Mouse (Mus musculus): ENCODE measurements around the gene Cdv3.

Gene Cdv3

DNA sequence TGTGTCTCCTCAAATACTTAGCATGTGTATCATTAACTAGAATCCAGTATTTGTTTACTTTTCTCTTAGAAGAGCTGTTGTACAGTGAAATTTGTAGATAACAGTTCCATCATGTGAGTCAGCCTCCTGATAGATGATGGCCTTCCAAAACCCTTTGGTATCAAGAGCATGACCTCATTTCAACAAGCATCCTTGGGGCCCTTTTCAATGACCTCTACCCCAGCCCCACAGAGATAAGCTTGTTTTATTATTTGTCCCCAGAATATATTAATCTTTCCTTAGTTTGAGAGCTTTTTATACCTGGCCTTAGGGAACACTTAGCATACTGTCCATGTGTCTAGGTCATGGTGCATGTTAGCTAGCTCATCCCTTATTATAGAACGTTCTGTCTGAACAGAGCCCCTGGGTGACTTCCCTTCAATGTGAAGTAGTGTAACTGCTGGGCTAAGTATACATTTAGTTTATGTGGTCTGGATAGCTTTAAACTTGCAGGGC lies 17.6 kb downstream of the Cdv3 start:
- TF ChIP-seq POU5F1 (IDR thresholded peaks at IDR 0.05; ENCODE audit: borderline replicate concordance, low read length) (no peak), NANOG (IDR thresholded peaks at IDR 0.05; ENCODE audit: borderline replicate concordance, low read length) (no peak)
- Histone ChIP-seq H3K4me1 (replicated peaks; ENCODE audit: low read depth, low read length) (peaks cover 13% of the 10 kb centered on the region), H3K36me3 (ENCODE audit: insufficient read depth, low read length) (peaks cover 99% of the 10 kb centered on the region), H3K9me3 (ENCODE audit: low read length) (no peaks in the 10 kb centered on the region), H3K27me3 (ENCODE audit: insufficient read depth, low read length) (no peaks in the 10 kb centered on the region), H3K4me3 (replicated peaks; ENCODE audit: low read length) (no peak overlapping the region)

DNA sequence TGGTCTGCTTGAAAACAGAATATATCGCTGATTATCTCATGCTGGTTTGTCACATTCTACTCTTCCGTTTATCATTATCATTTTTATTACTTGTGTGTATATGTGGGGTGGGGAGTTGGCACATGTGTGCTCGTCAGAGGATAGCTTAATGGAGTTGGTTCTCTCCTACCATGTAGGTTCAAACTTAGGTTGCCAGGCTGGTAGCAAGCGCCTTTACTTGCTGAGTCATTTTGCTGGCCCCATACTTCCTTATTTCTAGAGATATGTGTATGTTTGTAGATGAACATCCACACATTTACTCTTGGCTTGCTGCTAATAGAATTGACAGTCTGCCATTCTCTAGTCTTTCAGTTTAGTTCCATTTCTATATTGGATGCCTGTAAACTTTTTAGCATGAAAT lies 18.6 kb downstream of the Cdv3 start:
- Histone ChIP-seq H3K27me3 (ENCODE audit: insufficient read depth, low read length) (no peaks in the 10 kb centered on the region), H3K4me1 (replicated peaks; ENCODE audit: low read depth, low read length) (peaks cover 13% of the 10 kb centered on the region), H3K4me3 (replicated peaks; ENCODE audit: low read length) (no peak overlapping the region), H3K36me3 (ENCODE audit: insufficient read depth, low read length) (peaks cover 99% of the 10 kb centered on the region), H3K9me3 (ENCODE audit: low read length) (no peaks in the 10 kb centered on the region)
- TF ChIP-seq NANOG (IDR thresholded peaks at IDR 0.05; ENCODE audit: borderline replicate concordance, low read length) (no peak), POU5F1 (IDR thresholded peaks at IDR 0.05; ENCODE audit: borderline replicate concordance, low read length) (no peak), CTCF (conservative IDR thresholded peaks at IDR 0.05; ENCODE audit: low read length) (no peak)

DNA sequence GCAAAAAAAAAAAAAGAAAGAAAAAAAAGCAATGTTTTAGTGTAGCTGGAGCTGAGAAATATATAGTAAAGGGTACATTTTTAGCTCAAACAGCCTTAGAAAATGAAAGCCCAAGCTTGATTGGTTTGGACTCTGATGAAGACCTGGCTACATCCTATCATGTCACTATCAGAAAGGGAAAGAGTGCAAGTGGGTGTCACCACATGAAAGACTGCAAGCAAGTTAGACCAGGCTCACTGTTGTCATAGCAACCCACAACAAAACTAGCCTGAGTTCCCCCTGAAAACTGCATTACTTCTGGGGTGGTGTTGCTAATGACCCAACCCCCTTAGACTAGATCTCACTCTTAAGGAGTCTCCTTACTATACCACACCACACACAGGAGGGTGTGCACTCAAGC lies 28.7 kb downstream of the Cdv3 start:
- H3K27me3 ChIP-seq (ENCODE audit: insufficient read depth, low read length) = no peaks in the 10 kb centered on the region
- no peaks in the 10 kb centered on the region for H3K4me1 ChIP-seq (replicated peaks; ENCODE audit: low read depth, low read length)
- H3K9me3 ChIP-seq (ENCODE audit: low read length) = no peaks in the 10 kb centered on the region
- H3K36me3 ChIP-seq (ENCODE audit: insufficient read depth, low read length) = peaks cover 97% of the 10 kb centered on the region
- TF ChIP-seq CTCF (conservative IDR thresholded peaks at IDR 0.05; ENCODE audit: low read length) = no peak
- no peak overlapping the region for H3K4me3 ChIP-seq (replicated peaks; ENCODE audit: low read length)

DNA sequence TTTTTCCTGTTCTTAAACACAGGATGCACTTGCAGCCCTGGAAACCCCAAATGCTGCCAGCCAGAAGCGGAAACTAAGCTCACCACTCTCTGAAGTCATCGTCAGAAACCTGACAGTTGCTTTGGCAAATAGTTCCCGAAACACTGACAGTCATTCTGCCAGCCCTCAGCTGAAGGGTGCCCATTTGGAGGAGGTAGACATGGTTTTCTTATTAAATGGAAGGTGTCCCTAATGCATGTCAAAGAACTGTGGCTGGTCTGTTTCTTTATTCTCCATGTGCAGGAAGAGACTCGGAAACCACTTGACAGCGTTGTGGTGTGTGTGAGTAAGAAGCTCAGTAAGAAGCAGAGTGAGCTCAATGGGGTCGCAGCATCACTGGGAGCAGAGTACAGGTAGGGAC lies 33.0 kb downstream of the Cdv3 start:
- H3K27me3 ChIP-seq (ENCODE audit: insufficient read depth, low read length) = no peaks in the 10 kb centered on the region
- TF ChIP-seq CTCF (conservative IDR thresholded peaks at IDR 0.05; ENCODE audit: low read length) (no peak), NANOG (IDR thresholded peaks at IDR 0.05; ENCODE audit: borderline replicate concordance, low read length) (no peak), POU5F1 (IDR thresholded peaks at IDR 0.05; ENCODE audit: borderline replicate concordance, low read length) (no peak)
- H3K4me3 ChIP-seq (replicated peaks; ENCODE audit: low read length) = no peak overlapping the region
- H3K36me3 ChIP-seq (ENCODE audit: insufficient read depth, low read length) = peaks cover 100% of the 10 kb centered on the region
- H3K9me3 ChIP-seq (ENCODE audit: low read length) = no peaks in the 10 kb centered on the region
- H3K4me1 ChIP-seq (replicated peaks; ENCODE audit: low read depth, low read length) = no peaks in the 10 kb centered on the region

DNA sequence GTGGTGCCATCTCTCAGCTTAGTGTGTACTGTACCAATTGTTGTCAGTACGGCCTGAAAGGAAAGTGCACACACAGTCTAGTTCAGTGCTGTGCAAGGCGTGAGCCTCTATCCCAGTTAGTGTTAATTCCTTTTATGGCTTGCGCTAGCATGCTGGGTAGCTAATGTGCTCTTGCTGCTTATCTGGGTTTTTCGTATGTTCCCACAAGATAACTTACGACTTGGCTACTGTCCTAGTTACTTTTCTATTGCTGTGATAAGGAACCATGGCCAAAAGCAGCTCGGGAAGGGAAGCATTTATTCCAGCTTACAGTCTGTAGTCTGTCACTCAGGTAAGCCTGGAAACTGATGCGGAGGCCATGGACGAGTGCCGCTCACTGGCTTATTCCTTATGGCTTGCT lies 39.2 kb downstream of the Cdv3 start:
- TF ChIP-seq NANOG (IDR thresholded peaks at IDR 0.05; ENCODE audit: borderline replicate concordance, low read length) = no peak
- no peak for TF ChIP-seq CTCF (conservative IDR thresholded peaks at IDR 0.05; ENCODE audit: low read length)
- no peak for TF ChIP-seq POU5F1 (IDR thresholded peaks at IDR 0.05; ENCODE audit: borderline replicate concordance, low read length)
- peaks cover 16% of the 10 kb centered on the region for H3K4me1 ChIP-seq (replicated peaks; ENCODE audit: low read depth, low read length)
- H3K4me3 ChIP-seq (replicated peaks; ENCODE audit: low read length) = no peak overlapping the region
- peaks cover 100% of the 10 kb centered on the region for H3K36me3 ChIP-seq (ENCODE audit: insufficient read depth, low read length)
- H3K9me3 ChIP-seq (ENCODE audit: low read length) = no peaks in the 10 kb centered on the region
- H3K27me3 ChIP-seq (ENCODE audit: insufficient read depth, low read length) = no peaks in the 10 kb centered on the region

DNA sequence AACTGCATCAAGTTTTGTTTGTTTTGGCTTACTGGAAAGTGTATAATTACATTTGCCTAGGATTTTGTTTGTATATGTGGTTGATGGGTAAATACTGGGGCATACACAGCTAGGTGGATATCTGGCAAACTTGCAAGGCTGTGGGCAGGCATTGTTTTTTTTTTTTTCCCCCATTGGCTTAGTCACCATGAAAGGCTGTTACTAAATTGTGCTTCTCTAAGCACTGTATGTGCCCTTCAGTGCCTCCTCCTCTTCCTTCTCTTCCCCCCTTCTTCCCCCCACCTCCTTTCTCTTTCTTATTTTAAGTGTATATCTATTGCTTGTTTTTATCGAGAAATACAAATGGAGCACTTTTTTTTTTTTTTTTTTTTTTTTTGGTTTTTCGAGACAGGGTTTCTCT lies 41.0 kb downstream of the Cdv3 start:
- no peak overlapping the region for H3K4me3 ChIP-seq (replicated peaks; ENCODE audit: low read length)
- no peaks in the 10 kb centered on the region for H3K27me3 ChIP-seq (ENCODE audit: insufficient read depth, low read length)
- peaks cover 100% of the 10 kb centered on the region for H3K36me3 ChIP-seq (ENCODE audit: insufficient read depth, low read length)
- H3K4me1 ChIP-seq (replicated peaks; ENCODE audit: low read depth, low read length) = peaks cover 25% of the 10 kb centered on the region
- H3K9me3 ChIP-seq (ENCODE audit: low read length) = no peaks in the 10 kb centered on the region
- no peak for TF ChIP-seq CTCF (conservative IDR thresholded peaks at IDR 0.05; ENCODE audit: low read length)
- no peak for TF ChIP-seq NANOG (IDR thresholded peaks at IDR 0.05; ENCODE audit: borderline replicate concordance, low read length)
- TF ChIP-seq POU5F1 (IDR thresholded peaks at IDR 0.05; ENCODE audit: borderline replicate concordance, low read length) = no peak

DNA sequence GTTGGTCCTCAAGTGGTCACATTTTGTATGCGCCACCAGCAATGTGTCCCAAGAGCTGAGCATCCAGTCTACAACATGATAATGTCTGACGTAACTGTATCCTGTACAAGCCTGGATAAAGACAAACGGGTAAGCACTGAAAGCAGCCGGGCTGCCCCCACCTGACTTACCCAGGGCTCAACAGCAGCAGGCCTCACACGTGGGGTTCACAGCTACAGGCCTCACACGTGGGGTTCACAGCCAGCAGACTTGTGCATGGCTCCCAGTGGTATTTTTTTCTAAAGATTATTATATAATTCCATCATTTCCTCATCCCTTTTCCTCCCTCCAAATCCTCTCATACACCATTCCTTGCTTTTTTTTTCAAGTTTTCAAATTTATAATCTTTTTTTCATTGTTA lies 55.8 kb downstream of the Cdv3 start:
- Histone ChIP-seq H3K36me3 (ENCODE audit: insufficient read depth, low read length) (peaks cover 82% of the 10 kb centered on the region), H3K9me3 (ENCODE audit: low read length) (no peaks in the 10 kb centered on the region), H3K27me3 (ENCODE audit: insufficient read depth, low read length) (no peaks in the 10 kb centered on the region), H3K4me1 (replicated peaks; ENCODE audit: low read depth, low read length) (peaks cover 23% of the 10 kb centered on the region), H3K4me3 (replicated peaks; ENCODE audit: low read length) (no peak overlapping the region)
- TF ChIP-seq NANOG (IDR thresholded peaks at IDR 0.05; ENCODE audit: borderline replicate concordance, low read length) (no peak), CTCF (conservative IDR thresholded peaks at IDR 0.05; ENCODE audit: low read length) (no peak), POU5F1 (IDR thresholded peaks at IDR 0.05; ENCODE audit: borderline replicate concordance, low read length) (no peak)

DNA sequence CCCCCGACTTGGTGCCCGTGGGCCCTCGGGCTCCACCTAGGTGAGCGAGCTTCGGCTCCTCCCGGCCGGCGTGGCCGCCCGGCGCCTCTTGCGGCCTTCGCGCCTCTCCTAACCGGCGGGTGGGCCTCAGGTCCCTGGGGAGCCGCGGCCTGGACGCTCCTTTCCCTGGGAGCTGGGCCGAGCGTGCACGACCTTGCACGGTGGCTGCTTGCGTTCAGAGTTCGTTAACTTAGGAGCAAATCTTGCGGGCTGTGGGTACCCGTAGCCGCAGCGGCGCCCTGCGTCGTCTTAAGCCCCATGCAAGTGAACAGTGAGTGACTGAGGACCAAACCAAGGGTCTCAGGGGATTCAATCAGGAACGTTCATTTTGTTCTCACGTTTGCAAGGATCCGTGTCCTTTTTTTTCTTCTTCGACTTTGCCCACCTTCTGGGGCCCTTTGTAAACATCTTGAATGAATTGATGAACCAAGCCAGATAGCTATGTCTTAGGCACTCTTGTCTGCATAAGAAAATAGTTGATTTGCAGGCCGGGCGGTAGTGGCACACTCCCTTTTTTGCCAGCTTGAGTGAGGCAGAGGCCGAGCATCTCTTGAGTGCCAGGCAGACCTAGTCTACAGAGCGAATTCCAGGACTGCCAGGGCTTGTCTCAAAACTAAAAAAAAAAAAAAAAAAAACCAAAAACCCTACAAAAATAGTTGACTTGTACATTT lies 60.2 kb downstream of the Cdv3 start:
- Histone ChIP-seq H3K4me1 (replicated peaks; ENCODE audit: low read depth, low read length) (peaks cover 34% of the 10 kb centered on the region), H3K36me3 (ENCODE audit: insufficient read depth, low read length) (peaks cover 65% of the 10 kb centered on the region), H3K9me3 (ENCODE audit: low read length) (no peaks in the 10 kb centered on the region), H3K27me3 (ENCODE audit: insufficient read depth, low read length) (no peaks in the 10 kb centered on the region), H3K4me3 (replicated peaks; ENCODE audit: low read length) (peak overlapping the region; percentile 93)
- TF ChIP-seq NANOG (IDR thresholded peaks at IDR 0.05; ENCODE audit: borderline replicate concordance, low read length) = no peak
- no peak for TF ChIP-seq POU5F1 (IDR thresholded peaks at IDR 0.05; ENCODE audit: borderline replicate concordance, low read length)
- TF ChIP-seq CTCF (conservative IDR thresholded peaks at IDR 0.05; ENCODE audit: low read length) = no peak

DNA sequence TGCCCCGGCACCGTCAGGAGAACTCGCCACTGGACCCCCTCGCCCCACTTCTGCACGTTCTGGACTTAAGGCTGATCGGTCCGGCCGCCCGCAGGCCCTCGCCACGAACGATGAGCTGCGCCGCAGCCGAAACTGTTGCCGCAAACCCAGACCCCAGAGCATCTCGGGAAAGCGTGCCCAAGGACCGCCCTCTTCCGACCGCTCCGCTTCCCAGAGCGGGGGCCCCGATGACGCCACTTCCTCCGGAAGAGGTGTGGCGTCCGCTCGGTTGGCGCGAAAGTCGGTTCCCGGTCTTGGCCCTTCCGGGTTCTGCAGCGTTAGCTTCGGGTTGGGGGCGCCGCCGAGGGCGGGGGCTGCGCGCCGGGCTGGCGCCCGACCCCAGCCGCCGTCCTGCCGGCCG lies 60.7 kb downstream of the Cdv3 start, which contains the start of the genes 1300017J02Rik and Topbp1:
1300017J02Rik (minus strand) TSS at position 156 of the 400 bp plus-strand sequence.
Topbp1 (plus strand) TSS at position 289 of the 400 bp plus-strand sequence.
- no peak for TF ChIP-seq POU5F1 (IDR thresholded peaks at IDR 0.05; ENCODE audit: borderline replicate concordance, low read length)
- no peak for TF ChIP-seq CTCF (conservative IDR thresholded peaks at IDR 0.05; ENCODE audit: low read length)
- Histone ChIP-seq H3K27me3 (ENCODE audit: insufficient read depth, low read length) (no peaks in the 10 kb centered on the region), H3K36me3 (ENCODE audit: insufficient read depth, low read length) (peaks cover 61% of the 10 kb centered on the region), H3K4me3 (replicated peaks; ENCODE audit: low read length) (peak within 1 kb of the TSS; percentile 93), H3K4me1 (replicated peaks; ENCODE audit: low read depth, low read length) (peaks cover 34% of the 10 kb centered on the region), H3K9me3 (ENCODE audit: low read length) (no peaks in the 10 kb centered on the region)
